Mouse (Mus musculus): Measurements from ENCODE around the gene Olfr1265. TPM values are rescaled to one million over a fixed set of nuclear protein-coding genes. Genes with fewer than 3 reads are reported as not detected.

Gene Olfr1265
- total RNA-seq (2023): not detected

GRCm38 (mm10) chr2:90035037-90035436, at the start of gene Olfr1265:
Gene Olfr1265 (plus strand): TSS chr2:90035337.

DNA sequence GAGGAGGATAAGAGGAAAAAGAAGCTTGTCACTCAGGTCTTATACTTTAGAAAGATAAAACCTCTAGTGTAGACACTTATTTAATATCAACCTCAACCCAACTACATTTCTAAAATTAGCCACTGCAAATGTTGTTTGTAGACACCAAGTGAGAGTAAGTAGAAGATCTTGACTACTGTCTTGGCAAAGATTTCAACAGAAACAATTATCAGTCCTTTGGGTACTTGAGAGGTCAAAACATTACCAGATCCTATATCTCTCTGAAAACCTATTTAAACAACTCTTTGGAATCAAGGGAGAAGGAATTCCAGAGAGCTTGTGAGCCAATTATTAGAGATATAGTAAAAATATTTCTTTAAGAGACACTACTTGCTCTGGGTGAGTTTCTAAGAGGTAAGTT, 44.2 kb upstream of the Olfr1265 start, which contains the start of gene Olfr1261:
Olfr1261 (plus strand) TSS at position 301 of the 400 bp plus-strand sequence.

DNA sequence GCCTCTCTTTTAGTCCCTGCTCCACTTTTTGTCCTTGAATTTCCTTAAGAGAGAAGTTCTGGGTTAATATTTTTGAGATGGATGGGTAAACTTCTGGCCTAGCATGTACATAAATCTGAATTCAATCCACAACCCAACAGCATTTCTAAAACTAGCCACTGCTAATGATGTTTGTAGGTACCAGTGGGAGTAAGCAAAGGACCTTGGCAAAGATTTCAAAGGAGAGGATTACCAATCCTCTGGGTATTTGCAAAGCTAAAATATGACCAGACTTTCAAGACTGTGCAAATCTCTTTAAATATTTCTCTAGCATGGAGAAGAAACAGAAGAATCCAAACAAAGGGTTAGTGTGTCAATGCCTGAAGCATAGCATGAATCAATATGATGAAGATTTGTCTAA, 35.3 kb upstream of the Olfr1265 start, which contains the start of gene Olfr1262:
Olfr1262 (plus strand) TSS at position 301 of the 400 bp plus-strand sequence.

DNA sequence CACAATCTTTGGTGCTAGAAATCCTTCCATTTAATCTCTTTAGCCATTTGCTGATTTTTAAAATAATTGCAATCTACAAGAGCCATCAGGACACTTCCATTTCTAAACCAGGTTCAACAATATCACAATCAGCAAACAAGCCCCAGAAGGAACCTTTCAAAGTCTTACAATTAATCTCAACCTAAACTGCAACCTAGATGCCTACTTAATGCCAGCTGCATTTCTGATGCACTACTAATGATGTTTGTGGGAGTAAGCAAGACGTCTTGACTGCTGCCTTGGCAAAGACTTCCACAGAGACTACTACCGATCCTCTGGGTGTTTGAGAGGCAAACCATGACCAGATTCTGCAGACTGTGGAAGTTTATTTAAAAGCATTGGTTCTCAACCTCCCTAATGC, 23.3 kb upstream of the Olfr1265 start, which contains the start of gene Olfr1263:
Olfr1263 (plus strand) TSS at position 301 of the 400 bp plus-strand sequence.

DNA sequence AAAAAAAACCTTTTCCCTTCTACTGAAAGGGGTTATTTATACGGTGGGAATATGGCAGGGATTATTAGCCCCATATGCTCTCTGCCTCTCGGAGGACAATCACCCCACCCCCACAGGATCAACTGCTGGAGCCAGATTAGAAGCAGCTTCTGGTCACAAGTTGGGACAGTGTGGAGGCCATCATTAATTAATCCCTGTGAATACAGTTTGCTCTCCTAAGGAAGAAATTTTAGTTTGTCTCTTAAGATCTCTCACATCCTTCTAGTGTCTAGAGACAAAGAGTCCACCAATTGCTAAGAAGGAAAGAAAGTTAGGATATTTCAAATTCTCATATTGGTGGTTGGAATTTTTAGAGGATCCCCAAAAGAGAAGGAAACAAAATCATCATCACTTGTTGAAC, 9.7 kb upstream of the Olfr1265 start, which contains the start of gene Olfr1264:
Olfr1264 (minus strand) TSS at position 101 of the 400 bp plus-strand sequence.

GRCm38 (mm10) chr2:90063494-90063893, 28.4 kb downstream of the Olfr1265 start, which contains the start of gene Olfr140:
Gene Olfr140 (minus strand): TSS chr2:90063594.

Other genes with a start within 250 kb of the Olfr1265 start
- not detected for gene Olfr1254, start 241.7 kb upstream of the Olfr1265 start, total RNA-seq (2023)
- not detected for gene Olfr1255, start 223.3 kb upstream of the Olfr1265 start, total RNA-seq (2023)
- not detected for gene Olfr1256, start 193.8 kb upstream of the Olfr1265 start, total RNA-seq (2023)
- gene Olfr48, start 187.1 kb upstream of the Olfr1265 start, total RNA-seq (2023): not detected
- gene Olfr1257, start 156.9 kb upstream of the Olfr1265 start, total RNA-seq (2023): not detected
- gene Olfr1258, start 108.0 kb upstream of the Olfr1265 start, total RNA-seq (2023): not detected
- not detected for gene Olfr1259, start 86.7 kb upstream of the Olfr1265 start, total RNA-seq (2023)
- not detected for gene Olfr1260, start 61.0 kb upstream of the Olfr1265 start, total RNA-seq (2023)
- not detected for gene Olfr1261, start 44.1 kb upstream of the Olfr1265 start, total RNA-seq (2023)
- gene Olfr1262, start 35.2 kb upstream of the Olfr1265 start, total RNA-seq (2023): not detected
- gene Olfr1263, start 23.2 kb upstream of the Olfr1265 start, total RNA-seq (2023): not detected
- gene Olfr1264, start 9.8 kb upstream of the Olfr1265 start, total RNA-seq (2023): not detected
- gene Olfr140, start 28.3 kb downstream of the Olfr1265 start, total RNA-seq (2023): not detected
- not detected for gene Olfr1269, start 86.1 kb downstream of the Olfr1265 start, total RNA-seq (2023)
- not detected for gene Olfr32, start 107.0 kb downstream of the Olfr1265 start, total RNA-seq (2023)
- not detected for gene Olfr1270, start 117.8 kb downstream of the Olfr1265 start, total RNA-seq (2023)
- under 1 TPM in 1 of 2 experiments, not detected in 1; 0.22 TPM for gene Olfr1506, start 189.2 kb downstream of the Olfr1265 start, total RNA-seq (2023)
- gene Olfr142, start 222.3 kb downstream of the Olfr1265 start, total RNA-seq (2023): not detected
- not detected for gene Olfr1271, start 235.7 kb downstream of the Olfr1265 start, total RNA-seq (2023)